ENCODE assay signal across 8 mouse cellular contexts in the genomic region with DNA sequence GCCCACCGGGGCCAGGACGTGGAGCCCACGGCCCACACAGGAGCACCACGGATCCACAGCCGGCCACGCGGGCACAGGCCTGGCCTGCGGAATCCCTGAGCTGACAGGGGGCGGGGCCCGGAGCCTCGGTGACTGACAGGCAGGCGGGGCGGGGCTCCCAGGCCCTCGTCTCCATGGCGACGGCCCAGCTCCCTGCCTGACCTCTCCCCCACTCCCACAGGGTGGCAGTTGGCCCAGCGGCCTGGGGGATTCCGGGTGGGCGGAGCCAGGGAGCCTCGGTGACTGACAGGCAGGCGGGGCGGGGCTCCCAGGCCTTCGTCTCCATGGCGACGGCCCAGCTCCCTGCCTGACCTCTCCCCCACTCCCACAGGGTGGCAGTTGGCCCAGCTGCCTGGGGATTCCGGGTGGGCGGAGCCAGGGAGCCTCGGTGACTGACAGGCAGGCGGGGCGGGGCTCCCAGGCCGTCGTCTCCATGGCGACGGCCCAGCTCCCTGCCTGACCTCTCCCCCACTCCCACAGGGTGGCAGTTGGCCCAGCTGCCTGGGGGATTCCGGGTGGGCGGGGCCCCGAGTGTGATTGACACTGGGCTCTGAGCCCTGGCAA. TPM values are rescaled to one million over a fixed set of nuclear protein-coding genes. Genes with fewer than 3 reads are reported as not detected.
DNase-seq lines count a peak whose midpoint lies in the region; ATAC-seq lines count a peak whose summit lies in the region.
"Not testable (repeated sequence)": the region's sequence is repeated elsewhere in the genome, so short reads cannot be mapped to it uniquely, and the experiment has no call there.

No protein-coding gene starts in this region.

- peaks cover 11% of the 10 kb centered on the region for H3K9me3 ChIP-seq in lung, embryonic 16.5 days (ENCODE audit: control insufficient read depth, low read length)

- WGBS in lung, embryonic 16.5 days, result 8% methylated on average over 7 of the region's 37 CpGs

- DNase-seq in MEL-GATA-1-ER (ENCODE audit: extremely low read depth, low read depth), result peak; percentile 77
- peak; percentile 91 for DNase-seq in cerebellum, adult 8-10 months
- DNase-seq in forelimb bud, embryonic 11.5 days (ENCODE audit: low read depth, low spot score), result peak; percentile 100
- DNase-seq in layer of hippocampus, adult 9-10 months (ENCODE audit: low spot score), result peak; percentile 87
- DNase-seq in ovary, postnatal 10 days (ENCODE audit: low spot score), result peak; percentile 100
- peak; percentile 100 for DNase-seq in thymus, postnatal 10 days (ENCODE audit: low spot score in 2 of 2)

- peak overlapping the region; percentile 49; the same call in 1 of the 2 replicates for H3K9ac ChIP-seq in lung, embryonic 16.5 days (ENCODE audit: low read length)

- not testable (repeated sequence) for H3K36me3 ChIP-seq in lung, embryonic 16.5 days (ENCODE audit: control insufficient read depth, insufficient read depth, low read length)

- not testable (repeated sequence) for H3K27me3 ChIP-seq in lung, embryonic 16.5 days (ENCODE audit: control insufficient read depth, insufficient read depth, low read depth, low read length)

- not testable (repeated sequence) for H3K4me1 ChIP-seq in lung, embryonic 16.5 days (replicated peaks; ENCODE audit: control insufficient read depth, insufficient read depth, low read length)

- ATAC-seq in hematopoietic stem cell, adult 5-6 weeks (replicated peaks in 1 of 2; ENCODE audit: insufficient read depth in 1 of 2, low FRiP score in 2 of 2, low TSS enrichment in 1 of 2, low read depth in 1 of 2, poor library complexity in 2 of 2, severe bottlenecking in 2 of 2), result peak; percentile 59 to 60
- peak; percentile 93 for ATAC-seq in lung, embryonic 16.5 days (ENCODE audit: low read depth)

- H3K27ac ChIP-seq in lung, embryonic 16.5 days (ENCODE audit: low read length), result peak overlapping the region; percentile 52; the same call in 1 of the 2 replicates

- H3K4me3 ChIP-seq in lung, embryonic 16.5 days (ENCODE audit: low read length), result peak overlapping the region; percentile 45

- H3K4me2 ChIP-seq in lung, embryonic 16.5 days (ENCODE audit: low read depth, low read length), result peak overlapping the region; percentile 71

RNA-seq across cellular contexts. Expression of a gene that starts 11.5 kb away (rescaled TPM):
- 167 and 207 TPM in 2 replicates for total RNA-seq in hematopoietic stem cell, adult 5-6 weeks (2017)
- polyA plus RNA-seq in lung, embryonic 16.5 days (2015; fragmentation: Nextera tagmentation; extraction: Ambion mirVana), result 126 and 202 TPM in 2 replicates

Comparison
In these comparisons a context has a peak if more than half of its experiments do, and no peak if none do; other contexts are left out.
1. Peak in every context shown above with its lines: DNase-seq, ATAC-seq, H3K4me3 ChIP-seq and H3K27ac ChIP-seq.